ENCODE assay signal across 8 mouse cellular contexts in genomic region chr10:80917779-80918434, GRCm38 (mm10). TPM values are rescaled to one million over a fixed set of nuclear protein-coding genes. Genes with fewer than 3 reads are reported as not detected.
DNase-seq lines count a peak whose midpoint lies in the region; ATAC-seq and TF ChIP-seq lines count a peak whose summit lies in the region.

Gene Lmnb2 (minus strand): TSS chr10:80918245.

- H3K4me1 ChIP-seq in hindbrain, embryonic 14.5 days (replicated peaks; ENCODE audit: control insufficient read depth, insufficient read depth, low read length): peaks cover 15% of the 10 kb centered on the region

- no peak for TF ChIP-seq CTCF in Patski (IDR thresholded peaks at IDR 0.05)

- no peak for DNase-seq in Patski (ENCODE audit: low read depth, low spot score)
- DNase-seq in cerebellum, adult 8-10 months: peak; percentile 82
- DNase-seq in hindbrain, embryonic 14.5 days (ENCODE audit: low spot score): peak; percentile 87
- peak; percentile 74 for DNase-seq in left cerebral cortex, adult 11 months (ENCODE audit: low spot score)
- peak; percentile 56 for DNase-seq in lung, postnatal 25 days (ENCODE audit: low spot score)
- DNase-seq in retina, embryonic 14.5 days (ENCODE audit: low spot score): peak; percentile 84
- peak; percentile 73 for DNase-seq in urinary bladder, postnatal 14 days (ENCODE audit: low spot score)

- POLR2A ChIA-PET in Patski (lab: Charles Lee): interaction anchor here (0.7 to 1.4 kb wide), 3 partner anchors 8 to 17 kb away, joined by 3 to 6 read pairs (median 4); partner anchors contain the start of gene Timm13

- peaks cover 21% of the 10 kb centered on the region for H3K36me3 ChIP-seq in hindbrain, embryonic 14.5 days (replicated peaks; ENCODE audit: control insufficient read depth, insufficient read depth)

- peak within 1 kb of the TSS; percentile 84 for H3K27ac ChIP-seq in hindbrain, embryonic 14.5 days

- H3K9me3 ChIP-seq in hindbrain, embryonic 14.5 days (ENCODE audit: control insufficient read depth, low read length): no peaks in the 10 kb centered on the region

- peak; percentile 57 for ATAC-seq in Patski
- peak; percentile 94 for ATAC-seq in frontal cortex, adult (ENCODE audit: low TSS enrichment)
- ATAC-seq in hindbrain, embryonic 14.5 days (ENCODE audit: low FRiP score): peak; percentile 77

- under 1% methylated on average over 61 of the region's 61 CpGs for WGBS in hindbrain, embryonic 14.5 days

- in situ Hi-C loops in Patski (cut with MboI; ENCODE audit: low pct_unique_long_range_greater_than_20kb): no loop called here

- no peaks in the 10 kb centered on the region for H3K27me3 ChIP-seq in Patski
- no peaks in the 10 kb centered on the region for H3K27me3 ChIP-seq in hindbrain, embryonic 14.5 days (ENCODE audit: control insufficient read depth, insufficient read depth, low read length)

- peak within 1 kb of the TSS; percentile 84 for H3K9ac ChIP-seq in hindbrain, embryonic 14.5 days

- H3K4me3 ChIP-seq in hindbrain, embryonic 14.5 days (replicated peaks; ENCODE audit: low read length): peak within 1 kb of the TSS; percentile 87

- CTCF ChIA-PET in Patski (lab: Charles Lee): interaction anchor here (1.1 to 1.4 kb wide), 2 partner anchors 73 to 85 kb away, joined by 4 read pairs; no protein-coding TSS in a partner anchor

- H3K4me2 ChIP-seq in hindbrain, embryonic 14.5 days (replicated peaks): peak within 1 kb of the TSS; percentile 76

RNA-seq across cellular contexts. Expression of gene Lmnb2, which starts in this region (rescaled TPM):
- 24.7 TPM for polyA plus RNA-seq in Patski (2021)
- polyA plus RNA-seq in hindbrain, embryonic 14.5 days (2014; fragmentation: Nextera tagmentation; extraction: Ambion mirVana): 12.9 and 13.8 TPM in 2 replicates
